Mouse (Mus musculus) cerebellum, adult 18-20 months (tissue): ENCODE results near the gene Cstf1.
A peak's percentile ranks its signal among the peaks of the same experiment; 100 is the strongest.

Experiments used
- DNase-seq, 2 experiments: peaks; one replicate each; pipeline ENCODE4 v3.0.0; 2021

The Cstf1 gene

DNA sequence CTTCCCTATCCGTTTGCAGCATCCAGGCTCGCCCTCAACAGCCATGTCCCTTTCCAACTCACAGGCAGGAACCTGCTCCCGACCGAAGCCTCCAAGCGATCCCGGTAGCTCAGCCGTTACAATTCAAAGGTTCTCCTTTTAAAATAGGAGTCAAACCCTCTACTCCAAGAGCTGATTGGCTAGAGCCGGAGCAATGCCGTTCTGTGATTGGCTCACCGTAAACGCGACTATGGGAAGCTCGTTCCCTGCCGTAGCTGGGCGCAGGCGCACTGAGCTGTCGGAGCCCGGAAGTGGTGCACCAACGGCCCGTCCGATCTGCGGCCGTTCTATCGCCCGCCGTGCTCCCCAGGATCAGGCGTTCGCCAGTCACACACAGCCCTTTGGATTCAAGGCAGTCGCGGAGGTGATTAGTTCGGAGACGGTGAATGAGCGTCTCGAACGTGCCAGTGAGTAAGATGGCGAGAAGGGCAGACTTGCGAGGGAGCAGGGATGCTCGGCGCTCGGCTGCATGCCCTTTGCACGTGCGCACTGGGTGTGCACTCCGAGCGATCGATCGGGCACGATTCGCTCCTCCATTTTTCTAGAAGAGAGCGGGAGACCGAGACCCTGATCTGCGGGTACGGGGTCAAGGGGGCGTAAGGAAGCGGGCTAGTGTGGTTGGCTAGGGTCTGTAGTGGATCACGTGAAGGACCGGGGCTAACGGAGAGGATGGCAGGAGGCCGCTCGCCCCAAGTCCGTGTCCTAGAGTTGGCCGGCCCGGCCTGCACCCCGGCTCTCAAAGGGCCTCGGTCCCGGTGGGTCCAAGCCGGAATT is at the start of gene Cstf1, which contains the start of gene Aurka:
Gene Cstf1, plus strand, starts transcription at position 271 of the 813 bp plus-strand sequence.
Gene Aurka, minus strand, starts transcription at position 125 of the 813 bp plus-strand sequence.
- DNase-seq, result peak; percentile 96 to 97

DNA sequence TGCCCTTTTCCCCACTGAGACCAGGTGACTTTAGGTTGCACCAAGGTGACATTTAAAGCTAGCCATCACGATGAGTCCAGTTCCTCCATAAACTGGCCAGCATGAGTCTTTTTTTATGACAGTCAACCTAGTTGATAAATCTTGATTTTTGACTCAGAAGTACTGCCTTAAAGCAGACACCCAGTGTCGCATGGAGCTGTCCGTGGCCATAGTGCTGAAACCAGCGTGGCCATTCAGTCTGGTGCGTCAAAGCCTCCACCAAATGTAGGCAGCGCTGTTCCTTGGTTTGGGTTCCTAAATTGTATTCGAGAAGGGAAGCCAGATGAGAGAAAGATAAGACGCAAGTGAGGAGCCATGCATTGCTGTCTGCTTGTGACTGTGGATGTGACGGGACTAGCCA is 49.6 kb upstream of the Cstf1 start:
- DNase-seq, result no peak

DNA sequence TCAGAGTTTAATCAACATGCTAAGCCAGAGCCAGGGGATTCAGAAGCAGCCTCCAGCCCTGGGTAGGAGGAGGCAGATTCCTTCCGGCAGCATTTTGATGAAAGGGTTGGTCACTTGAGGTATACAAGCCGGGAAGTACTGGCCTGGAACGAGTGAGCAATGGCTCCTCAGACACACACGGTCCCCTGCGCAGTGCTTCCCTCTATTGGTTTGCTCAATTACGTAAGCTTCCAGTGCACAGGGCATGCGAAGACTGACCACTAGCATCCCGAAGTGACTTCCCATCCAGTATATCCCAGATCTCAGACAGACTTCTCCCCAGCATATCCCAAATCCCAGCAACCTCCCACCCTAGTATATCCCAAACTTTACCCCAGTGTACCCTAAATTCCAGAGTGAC is 42.2 kb upstream of the Cstf1 start:
- DNase-seq, result no peak

DNA sequence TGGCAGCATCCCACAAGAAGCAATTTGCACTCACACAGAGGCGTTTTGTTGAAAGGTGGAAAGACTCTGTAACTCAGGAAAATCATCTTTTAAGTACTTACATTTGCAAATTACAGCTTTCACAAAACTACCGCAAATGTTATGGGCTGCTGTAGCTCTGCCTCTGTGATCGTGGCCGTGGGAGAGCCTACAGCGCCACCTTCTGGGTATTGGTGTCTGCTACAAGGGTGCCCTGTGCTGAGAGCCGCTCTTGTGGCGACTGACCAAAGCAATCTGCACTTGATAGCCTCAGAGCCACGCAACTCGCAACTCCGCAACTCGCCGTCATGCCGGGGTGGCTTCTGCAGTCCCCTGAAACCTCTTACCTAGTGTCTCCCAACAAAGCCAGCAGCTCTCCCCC is 41.3 kb upstream of the Cstf1 start:
- peak; percentile 39 to 53 for DNase-seq

DNA sequence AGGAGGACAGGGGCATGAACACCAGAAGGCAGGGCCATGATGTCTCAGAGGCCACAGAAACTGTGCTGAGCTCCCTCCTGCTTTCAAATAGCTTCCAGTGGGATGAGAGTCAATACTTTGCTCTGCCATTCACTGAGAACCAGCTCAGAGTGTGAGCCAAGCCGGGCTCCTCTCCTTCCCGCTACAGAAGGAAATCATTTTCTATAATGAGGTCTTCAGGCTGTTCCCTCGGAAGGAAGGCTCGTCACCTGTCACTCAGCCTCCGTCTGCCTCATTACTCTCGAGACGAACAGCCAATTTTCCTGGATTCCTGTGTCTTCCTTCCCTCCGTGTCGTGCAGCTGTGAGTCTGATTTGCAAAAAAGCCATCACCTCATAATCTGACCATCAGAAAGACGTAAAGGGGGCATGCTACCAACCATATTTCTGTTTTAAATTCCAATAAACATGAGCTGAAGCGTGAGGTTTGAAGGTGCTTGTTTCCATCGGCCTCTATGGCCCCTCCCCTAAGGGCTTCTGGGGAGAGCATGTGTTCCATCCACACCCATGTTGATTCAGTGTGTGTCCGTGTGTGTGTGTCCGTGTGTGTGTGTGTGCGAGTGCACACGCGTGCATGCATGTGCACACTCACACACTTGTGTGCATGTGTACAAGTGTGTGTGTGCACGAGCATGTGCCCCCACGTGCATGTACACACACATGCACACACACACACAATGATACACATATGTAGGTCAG is 32.1 kb upstream of the Cstf1 start:
- no peak for DNase-seq

DNA sequence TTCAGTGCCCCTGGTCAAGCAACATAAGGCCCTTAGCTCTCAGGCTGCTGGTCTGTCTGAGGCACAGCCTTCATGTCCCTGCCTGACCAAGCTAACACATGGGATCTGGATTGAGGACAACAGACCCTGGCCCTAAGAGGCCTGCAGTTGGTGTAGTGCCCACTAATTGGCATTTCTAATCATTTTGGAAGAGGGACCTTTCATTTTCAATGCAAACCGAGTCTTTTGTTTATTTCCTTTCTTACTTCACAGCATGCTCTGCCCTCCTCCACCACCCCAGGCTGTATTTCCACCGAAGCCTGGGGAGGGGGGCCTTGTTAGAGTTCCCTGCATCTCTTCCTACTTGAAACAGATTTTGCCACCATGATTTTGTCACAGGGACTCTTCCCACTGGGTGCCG is 29.5 kb upstream of the Cstf1 start:
- DNase-seq, result no peak

- no peak for DNase-seq
Measured at GRCm38 (mm10) chr2:172341606-172342005, 28.9 kb upstream of the Cstf1 start.

DNA sequence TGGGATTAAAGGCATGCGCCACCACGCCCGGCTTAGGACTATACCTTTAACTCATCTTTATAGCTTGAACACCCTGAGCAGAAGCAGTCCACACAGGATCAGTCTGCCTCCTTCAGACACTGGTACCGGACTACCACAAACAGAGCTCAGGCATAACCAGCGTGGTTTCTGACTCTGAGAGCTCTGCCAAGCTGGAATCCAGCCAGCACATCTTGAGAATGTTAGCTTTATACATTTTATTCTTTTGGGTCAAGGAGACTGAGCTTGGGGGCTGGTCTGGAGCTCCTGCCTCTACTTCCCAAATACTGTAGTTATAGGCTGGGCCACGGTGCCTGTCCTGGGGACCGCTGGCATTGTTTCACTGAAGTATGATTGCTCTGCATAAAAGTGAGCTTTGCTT is 26.7 kb upstream of the Cstf1 start:
- no peak for DNase-seq

DNA sequence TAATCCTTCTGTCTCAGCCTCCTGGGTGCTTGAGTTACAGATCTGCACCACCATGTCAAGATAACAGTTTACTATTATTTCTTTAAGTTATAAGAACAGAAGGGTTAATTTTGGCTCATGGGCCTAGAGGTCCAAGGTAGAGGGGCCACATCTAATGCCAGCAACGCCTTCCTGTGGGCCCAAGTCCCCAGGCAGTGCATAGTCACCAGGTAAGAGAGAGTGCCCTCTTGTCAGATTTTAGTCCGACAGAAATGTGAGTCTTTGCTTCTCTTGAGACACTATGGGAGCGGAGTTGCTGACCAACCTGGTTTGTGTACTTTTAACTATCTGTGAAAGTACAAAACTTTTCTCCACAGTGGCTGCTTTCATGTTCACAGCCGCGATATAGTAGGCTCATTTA is 25.8 kb upstream of the Cstf1 start:
- DNase-seq, result no peak

DNA sequence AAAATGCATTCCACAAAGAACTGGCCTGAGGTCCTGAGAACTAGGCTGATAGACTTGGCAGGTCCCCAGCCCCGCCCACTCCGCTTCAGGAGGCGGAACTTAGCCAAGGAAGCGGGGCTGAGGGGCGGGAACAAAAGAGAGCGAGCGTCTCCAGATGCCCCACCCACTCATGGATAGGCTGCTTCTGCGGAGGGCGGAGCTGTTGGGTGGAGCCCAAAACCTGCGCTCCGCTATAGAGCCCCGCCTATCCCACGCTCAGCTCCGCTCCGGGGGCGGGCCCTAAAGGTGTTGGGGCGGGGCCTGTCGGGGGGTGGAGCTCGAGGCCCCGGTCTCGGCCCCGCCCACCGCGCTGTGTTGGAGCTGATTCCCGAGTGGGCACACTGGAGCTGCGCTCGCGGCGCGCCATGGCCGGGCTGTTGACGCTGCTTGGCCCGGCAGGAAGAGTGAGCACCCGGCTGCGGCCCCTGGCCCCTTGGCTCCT is 25.2 kb upstream of the Cstf1 start, which contains the start of gene Fam210b:
Gene Fam210b, plus strand, starts transcription at position 308 of the 481 bp plus-strand sequence.
- peak; percentile 94 to 95 for DNase-seq

- DNase-seq, result peak; percentile 56 to 62
Measured at GRCm38 (mm10) chr2:172346034-172346929, 24.2 kb upstream of the Cstf1 start.

DNA sequence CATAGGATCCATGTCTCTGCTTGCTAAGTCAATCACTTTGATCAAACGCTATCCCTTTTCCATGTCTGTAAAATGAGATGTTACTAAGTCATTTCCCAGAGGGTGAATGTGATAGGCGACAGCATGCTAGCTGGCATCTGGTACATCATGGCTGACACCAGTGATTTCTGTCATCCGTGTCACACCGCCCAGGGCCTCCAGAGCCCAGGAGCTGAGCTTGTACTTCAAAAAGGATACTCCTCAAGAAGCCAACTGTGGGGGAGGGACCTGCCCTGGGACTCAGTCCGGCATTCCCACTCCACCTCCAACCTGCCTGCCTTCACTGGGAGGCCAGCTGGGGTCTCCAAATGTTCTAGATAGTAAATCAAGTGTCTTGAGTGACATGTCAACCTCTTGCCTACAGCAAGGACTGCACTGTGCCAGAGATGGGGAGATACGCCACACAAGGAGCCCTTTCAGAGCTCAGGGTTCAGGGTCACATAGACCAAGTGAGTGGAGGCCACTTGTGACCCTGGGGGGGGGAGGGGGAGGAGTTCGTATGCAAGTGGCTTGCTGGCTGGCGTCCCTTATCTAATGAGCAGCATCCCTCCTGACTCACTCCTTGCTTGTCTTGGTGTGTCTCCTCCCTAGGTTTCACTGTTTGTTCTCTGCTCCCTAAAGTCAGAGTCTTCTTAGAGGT is 23.4 kb upstream of the Cstf1 start:
- no peak for DNase-seq

DNA sequence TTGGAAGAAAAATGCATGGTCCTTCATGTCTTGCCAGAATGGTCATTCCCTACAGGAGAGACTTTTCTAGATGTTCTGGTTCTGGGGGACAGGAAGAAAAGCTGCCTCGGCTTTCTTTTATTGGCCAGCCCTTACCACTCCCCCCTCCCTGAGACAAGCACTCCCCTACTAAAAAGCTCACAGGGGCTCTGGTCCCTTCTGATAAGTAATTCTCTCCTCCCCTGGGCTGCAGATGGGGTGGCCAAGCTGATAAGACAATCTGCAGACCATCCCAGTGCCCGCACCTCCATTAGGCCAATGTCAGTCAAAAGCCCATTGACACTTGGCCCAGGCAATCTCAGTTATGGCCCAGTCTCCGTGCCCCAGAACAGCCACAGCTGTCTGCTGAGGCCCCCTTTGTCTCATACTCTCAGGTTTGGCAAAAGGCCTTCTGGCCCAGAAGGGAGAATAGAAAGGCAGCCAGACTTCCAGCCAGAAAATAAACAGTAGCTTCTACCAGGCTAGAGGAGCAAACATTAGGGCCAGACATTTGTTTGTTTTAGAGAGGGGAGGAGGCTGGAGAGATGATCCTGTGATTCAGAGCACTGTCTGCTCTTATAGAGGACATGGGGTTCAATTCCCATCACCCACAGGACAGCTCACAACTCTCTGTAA is 22.1 kb upstream of the Cstf1 start:
- DNase-seq, result no peak

DNA sequence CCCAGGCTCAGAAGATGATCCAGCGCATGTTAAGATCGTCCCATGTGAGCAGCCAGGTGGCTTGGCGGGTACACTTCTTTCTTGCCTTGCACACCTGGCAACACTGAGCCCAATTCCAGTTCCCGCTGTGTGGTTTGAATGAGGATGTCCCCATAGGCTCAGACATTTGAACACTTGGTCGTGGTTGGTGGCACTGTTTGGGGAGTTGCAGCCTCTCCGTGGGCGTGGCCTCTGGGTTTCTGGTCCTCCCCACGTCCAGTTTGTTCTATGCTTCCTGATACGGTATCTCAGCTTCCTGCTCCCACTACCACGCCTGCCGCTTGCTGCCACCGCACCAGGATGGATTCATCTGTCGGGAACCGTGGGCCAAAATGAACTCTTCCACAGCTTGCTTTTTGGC is 20.7 kb upstream of the Cstf1 start:
- no peak for DNase-seq

DNA sequence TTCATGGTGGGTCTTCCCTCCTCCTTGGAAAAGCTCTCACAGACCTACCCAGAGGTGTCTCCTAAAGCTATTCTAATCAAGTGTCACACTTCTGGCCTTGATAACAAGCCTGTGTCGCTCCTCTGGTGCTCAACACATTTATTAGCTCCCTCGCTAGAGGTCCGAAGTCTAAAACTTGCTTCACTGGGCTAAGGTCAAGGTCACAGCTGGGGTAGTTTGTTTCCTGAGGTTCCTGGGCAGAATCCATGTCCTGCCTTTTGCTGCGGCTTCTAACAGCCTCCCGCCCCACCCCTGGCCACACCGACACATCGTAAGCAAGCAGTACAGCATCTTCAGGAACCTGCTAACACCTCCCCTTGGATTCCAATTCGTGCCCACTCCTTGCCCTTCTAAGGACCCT is 19.7 kb upstream of the Cstf1 start:
- DNase-seq, result no peak

- no peak for DNase-seq
Measured at GRCm38 (mm10) chr2:172353218-172353617, 17.3 kb upstream of the Cstf1 start.

DNA sequence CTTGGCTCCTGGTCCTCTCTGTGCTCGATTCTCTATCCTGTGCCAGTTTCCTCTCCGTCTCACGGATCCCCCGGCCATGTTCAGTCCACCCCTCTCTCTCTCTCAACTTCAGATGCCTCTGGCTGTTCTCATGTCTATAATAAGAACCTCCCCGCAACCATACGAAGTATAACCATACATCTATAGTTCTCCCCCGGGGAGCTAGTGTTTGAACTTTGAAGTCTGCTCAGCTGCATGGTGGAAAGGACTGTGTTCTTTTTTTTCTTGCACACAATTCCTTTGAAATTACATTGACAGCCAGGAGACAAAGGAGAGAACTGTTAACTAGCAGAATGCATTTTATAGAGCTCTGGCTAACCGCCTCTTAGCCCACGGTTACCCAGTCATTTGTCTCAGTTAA is 15.7 kb upstream of the Cstf1 start:
- no peak for DNase-seq

DNA sequence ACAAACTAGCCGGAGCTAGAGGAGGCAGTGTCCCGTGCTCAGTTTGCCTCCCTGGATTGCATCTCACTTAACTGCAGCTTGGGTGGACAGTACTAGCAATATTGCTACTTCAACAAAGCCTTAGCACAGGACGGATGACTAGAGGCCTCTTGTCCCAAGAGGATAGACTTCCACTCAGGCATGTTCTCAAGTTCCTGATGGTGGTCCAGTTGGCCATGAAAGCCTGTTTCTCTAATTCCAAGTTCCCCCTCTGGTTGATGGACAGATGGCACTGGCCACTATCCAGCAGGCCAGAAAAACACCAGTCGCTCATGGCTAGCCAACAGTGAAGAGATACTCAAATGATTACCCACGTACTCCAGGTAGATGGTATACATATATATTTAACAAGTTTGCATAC is 14.6 kb upstream of the Cstf1 start:
- DNase-seq, result no peak

GRCm38 (mm10) chr2:172363176-172363575 is 7.3 kb upstream of the Cstf1 start:
- no peak for DNase-seq

GRCm38 (mm10) chr2:172371258-172371657 is 777 bp downstream of the Cstf1 start:
- DNase-seq, result no peak

GRCm38 (mm10) chr2:172376551-172376950 is 6.1 kb downstream of the Cstf1 start:
- DNase-seq, result no peak

DNA sequence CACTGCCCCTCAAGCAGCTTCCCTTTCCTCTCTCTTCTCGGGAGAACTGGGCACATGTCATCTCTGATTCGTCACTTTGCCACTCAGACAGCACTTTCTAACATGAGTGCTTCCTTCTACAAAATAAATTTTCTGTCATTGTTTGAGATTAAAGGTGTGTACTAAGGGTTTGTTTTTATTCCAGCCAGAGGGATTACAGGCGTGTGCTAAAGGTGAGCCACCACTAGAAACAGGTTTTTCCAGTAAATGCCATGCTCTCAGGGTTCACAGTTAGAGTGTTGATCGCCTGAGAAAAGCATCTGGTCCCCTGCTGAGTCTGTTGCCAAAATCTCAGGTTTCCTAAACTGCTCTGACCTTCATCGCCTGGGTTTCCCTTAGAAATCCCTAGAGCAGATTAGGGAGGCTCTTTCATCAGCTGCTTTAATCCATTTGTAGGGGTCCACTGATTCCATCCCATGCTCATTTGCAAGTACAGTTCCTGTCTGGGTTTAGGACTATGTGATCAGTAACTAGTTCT is 6.6 kb downstream of the Cstf1 start:
- no peak for DNase-seq
